Mouse (Mus musculus) liver, embryonic 14.5 days (tissue): ENCODE results near the gene Kank1. TPM values are rescaled to one million over a fixed set of nuclear protein-coding genes. Genes with fewer than 3 reads are reported as not detected.

ENCODE experiments used
- ATAC-seq: fragments of 200-750 bp; cut with Nextera tagmentation; 2 replicates; pipeline ENCODE4 v1.8.0; 2017; ENCODE audit warnings: moderate number of reproducible peaks, mild to moderate bottlenecking, moderate library complexity; ENCODE audit not compliant: insufficient read depth
- DNase-seq, 3 experiments: peaks; one replicate each; pipeline ENCODE4 v3.0.0-alpha.2; 2012 to 2013; ENCODE audit warnings: low read depth in 3 of 3, low spot score in 3 of 3
- H3K27ac ChIP-seq: fragments of 300-500 bp; sonication (generic); 2 replicates; pipeline ENCODE4 v1.5.1; 2014; ENCODE audit warnings: moderate library complexity, mild to moderate bottlenecking, control low read depth, inconsistent platforms
- H3K27me3 ChIP-seq: fragments of 300-500 bp; sonication (generic); 2 replicates; pipeline ENCODE4 v1.6.1; 2014; ENCODE audit warnings: mild to moderate bottlenecking, low read length, moderate library complexity; ENCODE audit not compliant: control insufficient read depth, insufficient read depth
- H3K36me3 ChIP-seq: fragments of 300-500 bp; sonication (generic); replicated peaks from 2 replicates; pipeline ENCODE4 v1.6.1; 2014; ENCODE audit warnings: low read depth; ENCODE audit not compliant: control insufficient read depth, insufficient read depth
- H3K4me1 ChIP-seq, 2 experiments: fragments of 200-500 bp in 1 of 2; fragments of 300-500 bp in 1 of 2; sonication (generic) in 1 of 2; replicated peaks; 2 replicates each; pipeline ENCODE4 v1.6.1; 2012 to 2014; ENCODE audit warnings: antibody characterized with exemption in 1 of 2, inconsistent platforms in 1 of 2, low read length in 1 of 2; ENCODE audit not compliant: control insufficient read depth in 2 of 2, insufficient read depth in 2 of 2
- H3K4me2 ChIP-seq: fragments of 300-500 bp; sonication (generic); 2 replicates; pipeline ENCODE4 v1.6.1; 2014; ENCODE audit warnings: low read depth, mild to moderate bottlenecking, control low read depth, moderate library complexity
- H3K4me3 ChIP-seq, 2 experiments: fragments of 200-500 bp in 1 of 2; fragments of 300-500 bp in 1 of 2; sonication (generic) in 1 of 2; 2 replicates each; pipeline ENCODE4 v1.5.1; 2012 to 2014; ENCODE audit warnings: low read depth in 2 of 2, low read length in 2 of 2, mild to moderate bottlenecking in 2 of 2, control low read depth in 1 of 2, inconsistent platforms in 1 of 2, moderate library complexity in 1 of 2; ENCODE audit not compliant: insufficient read depth in 1 of 2
- H3K9ac ChIP-seq: fragments of 300-500 bp; sonication (generic); replicated peaks from 2 replicates; pipeline ENCODE4 v1.6.1; 2014; ENCODE audit warnings: mild to moderate bottlenecking, control low read depth, moderate library complexity
- H3K9me3 ChIP-seq: fragments of 300-500 bp; sonication (generic); 2 replicates; pipeline ENCODE4 v1.6.1; 2016; ENCODE audit warnings: low read length, mixed read lengths; ENCODE audit not compliant: control insufficient read depth
- CTCF ChIP-seq: IDR thresholded peaks from 2 replicates; pipeline ENCODE4 v1.5.1; 2016; ENCODE audit warnings: antibody characterized with exemption, low read depth, control low read depth
- EP300 ChIP-seq: IDR thresholded peaks from 2 replicates; pipeline ENCODE4 v1.6.1; 2016; ENCODE audit warnings: antibody characterized with exemption, low read depth
- WGBS: fragments of 180-500 bp; shearing (Covaris S2); extraction: QIAGEN DNeasy Blood & Tissue Kit; methylation state at CpG from one replicate; pipeline ENCODE4 v1.1.7; 2014; ENCODE audit not compliant: insufficient replicate concordance; 5-methylcytosine and 5-hydroxymethylcytosine counted together
- polyA plus RNA-seq, 2 experiments: library from polyadenylated mRNA; depleted of rRNA in 1 of 2; stranded (reverse) in 1 of 2; unstranded in 1 of 2; fragments of >200 nt; fragmentation: Nextera tagmentation in 1 of 2; extraction: Ambion mirVana in 1 of 2; gene quantifications; 2 replicates each; pipeline versions ENCODE4 v1.2.1 to v1.2.3; 2012 to 2014

Kank1 gene
- polyA plus RNA-seq, 2 experiments = 3.2 to 3.5 TPM

- H3K9me3 ChIP-seq = no peaks in the 10 kb centered on the region
- no peak overlapping the region for H3K27ac ChIP-seq
- peak; percentile 69 for ATAC-seq
- H3K4me2 ChIP-seq = peak overlapping the region; percentile 48
- no peaks in the 10 kb centered on the region for H3K36me3 ChIP-seq
- TF ChIP-seq EP300 (no peak), CTCF (no peak)
- no peaks in the 10 kb centered on the region for H3K4me1 ChIP-seq
- peaks cover 15% of the 10 kb centered on the region for H3K27me3 ChIP-seq
- H3K9ac ChIP-seq = no peak overlapping the region
- WGBS = 2% methylated on average over 28 of the region's 28 CpGs
- peak overlapping the region; percentile 22 to 35 for H3K4me3 ChIP-seq
- DNase-seq = no peak
These were observed 169.9 kb downstream of the Kank1 start for GRCm38 (mm10) chr19:25406481-25407184.

GRCm38 (mm10) chr19:25407185-25407886, 170.6 kb downstream of the Kank1 start:
- Histone ChIP-seq H3K27ac (no peak overlapping the region), H3K4me1 (no peaks in the 10 kb centered on the region), H3K9me3 (no peaks in the 10 kb centered on the region), H3K4me2 (peak overlapping the region; percentile 48), H3K4me3 (peak overlapping the region; percentile 22 to 35), H3K9ac (no peak overlapping the region), H3K27me3 (peaks cover 15% of the 10 kb centered on the region), H3K36me3 (no peaks in the 10 kb centered on the region)
- no peak for TF ChIP-seq CTCF
- no peak for TF ChIP-seq EP300
- DNase-seq (no peak), ATAC-seq (no peak)
- WGBS = 7% methylated on average over 10 of the region's 10 CpGs

- H3K27ac ChIP-seq = no peak overlapping the region
- DNase-seq (no peak), ATAC-seq (no peak)
- no peaks in the 10 kb centered on the region for H3K9me3 ChIP-seq
- WGBS = 9% methylated on average over 6 of the region's 6 CpGs
- peaks cover 15% of the 10 kb centered on the region for H3K27me3 ChIP-seq
- H3K4me1 ChIP-seq = no peaks in the 10 kb centered on the region
- no peaks in the 10 kb centered on the region for H3K36me3 ChIP-seq
- H3K4me2 ChIP-seq = peak overlapping the region; percentile 48
- no peak for TF ChIP-seq EP300
- TF ChIP-seq CTCF = no peak
- no peak overlapping the region for H3K9ac ChIP-seq
- peak overlapping the region in 1 of 2 experiments; percentile 35; a peak in 2 of 4 replicates for H3K4me3 ChIP-seq
These were observed 171.1 kb downstream of the Kank1 start for GRCm38 (mm10) chr19:25407887-25408236.

- Histone ChIP-seq H3K4me2 (no peak overlapping the region), H3K27ac (no peak overlapping the region), H3K36me3 (no peaks in the 10 kb centered on the region), H3K4me3 (no peak overlapping the region), H3K27me3 (peaks cover 15% of the 10 kb centered on the region), H3K9ac (no peak overlapping the region), H3K9me3 (no peaks in the 10 kb centered on the region), H3K4me1 (no peaks in the 10 kb centered on the region)
- TF ChIP-seq CTCF (no peak), EP300 (no peak)
- ATAC-seq (no peak), DNase-seq (no peak)
- 66% methylated on average over 9 of the region's 9 CpGs for WGBS
These were observed 172.5 kb downstream of the Kank1 start for GRCm38 (mm10) chr19:25409239-25409638.

- H3K27me3 ChIP-seq = peaks cover 8% of the 10 kb centered on the region
- no peak overlapping the region for H3K4me3 ChIP-seq
- no peak overlapping the region for H3K4me2 ChIP-seq
- H3K9ac ChIP-seq = no peak overlapping the region
- ATAC-seq (no peak), DNase-seq (no peak)
- WGBS = 67% methylated on average over 17 of the region's 17 CpGs
- no peaks in the 10 kb centered on the region for H3K36me3 ChIP-seq
- TF ChIP-seq EP300 = no peak
- no peak for TF ChIP-seq CTCF
- H3K27ac ChIP-seq = no peak overlapping the region
- no peaks in the 10 kb centered on the region for H3K9me3 ChIP-seq
- no peaks in the 10 kb centered on the region; a peak in 1 of 4 replicates for H3K4me1 ChIP-seq
These were observed 174.6 kb downstream of the Kank1 start for GRCm38 (mm10) chr19:25411353-25411752.
